Mouse (Mus musculus): ENCODE measurements around the gene Ipo4.

GRCm38 (mm10) chr14:55635523-55636007 is at the start of gene Ipo4:
- TF ChIP-seq TAL1 (IDR thresholded peaks at IDR 0.05; ENCODE audit: low read length) = no peak
- no peak for TF ChIP-seq GATA1 (IDR thresholded peaks at IDR 0.05; ENCODE audit: low read length)
